Mouse (Mus musculus): ENCODE measurements around the gene Kcnip3. TPM values are rescaled to one million over a fixed set of nuclear protein-coding genes. Genes with fewer than 3 reads are reported as not detected.

Kcnip3 gene
- total RNA-seq, 4 experiments from 2014 or later = 120 to 130 (median 126) TPM

GRCm38 (mm10) chr2:127518273-127518672 is 3.6 kb downstream of the Kcnip3 start:
- peak in 1 of 2 experiments; percentile 83 for DNase-seq (ENCODE audit: low spot score in 2 of 2)

DNA sequence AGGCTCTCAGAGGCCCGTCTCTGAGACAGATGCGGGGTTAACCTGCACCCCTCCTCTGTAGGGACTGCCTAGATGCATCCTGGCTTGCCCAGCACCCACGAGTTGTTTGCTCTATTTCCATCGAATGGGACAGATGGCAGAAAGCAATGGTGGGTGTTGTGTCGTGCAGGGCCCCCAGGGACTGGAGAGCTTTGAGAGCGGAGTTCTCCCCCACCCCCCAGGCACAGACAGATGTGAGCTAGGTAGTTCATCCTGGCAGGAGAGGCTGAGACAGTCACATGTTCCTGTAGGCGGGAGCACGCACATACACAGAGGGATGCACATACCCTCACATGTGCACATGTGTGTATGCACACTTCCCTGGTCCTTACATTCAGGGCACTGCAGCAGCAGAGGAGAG is 4.8 kb downstream of the Kcnip3 start:
- DNase-seq (ENCODE audit: low spot score in 2 of 2) = peak in 1 of 2 experiments; percentile 92

GRCm38 (mm10) chr2:127514380-127515124 is 7.3 kb downstream of the Kcnip3 start:
- DNase-seq (ENCODE audit: low spot score in 2 of 2) = no peak

DNA sequence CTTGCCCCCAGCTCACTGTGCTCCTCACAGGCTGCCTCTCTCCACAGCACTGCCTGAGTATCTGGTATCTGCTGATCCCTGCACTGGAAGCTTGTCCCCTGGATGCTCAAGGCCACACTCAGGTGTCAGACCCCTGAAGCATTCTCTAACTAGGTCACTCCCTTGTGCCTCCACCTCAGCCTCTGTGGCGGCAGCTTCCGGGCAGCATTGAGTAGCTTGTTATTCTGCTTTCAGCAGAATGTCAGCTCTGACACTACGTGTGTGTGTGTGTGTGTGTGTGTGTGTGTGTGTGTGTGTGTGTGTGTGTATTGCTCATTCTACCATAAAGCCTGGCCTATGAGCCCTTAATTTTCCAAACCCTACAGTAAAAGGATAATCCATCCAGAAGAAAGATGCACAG is 8.7 kb downstream of the Kcnip3 start:
- no peak for DNase-seq (ENCODE audit: low spot score in 2 of 2)

- no peak for DNase-seq (ENCODE audit: low spot score in 2 of 2)
Measured at GRCm38 (mm10) chr2:127511426-127511825, 10.5 kb downstream of the Kcnip3 start.

GRCm38 (mm10) chr2:127507967-127508660 is 13.8 kb downstream of the Kcnip3 start:
- DNase-seq (ENCODE audit: low spot score in 2 of 2) = no peak

DNA sequence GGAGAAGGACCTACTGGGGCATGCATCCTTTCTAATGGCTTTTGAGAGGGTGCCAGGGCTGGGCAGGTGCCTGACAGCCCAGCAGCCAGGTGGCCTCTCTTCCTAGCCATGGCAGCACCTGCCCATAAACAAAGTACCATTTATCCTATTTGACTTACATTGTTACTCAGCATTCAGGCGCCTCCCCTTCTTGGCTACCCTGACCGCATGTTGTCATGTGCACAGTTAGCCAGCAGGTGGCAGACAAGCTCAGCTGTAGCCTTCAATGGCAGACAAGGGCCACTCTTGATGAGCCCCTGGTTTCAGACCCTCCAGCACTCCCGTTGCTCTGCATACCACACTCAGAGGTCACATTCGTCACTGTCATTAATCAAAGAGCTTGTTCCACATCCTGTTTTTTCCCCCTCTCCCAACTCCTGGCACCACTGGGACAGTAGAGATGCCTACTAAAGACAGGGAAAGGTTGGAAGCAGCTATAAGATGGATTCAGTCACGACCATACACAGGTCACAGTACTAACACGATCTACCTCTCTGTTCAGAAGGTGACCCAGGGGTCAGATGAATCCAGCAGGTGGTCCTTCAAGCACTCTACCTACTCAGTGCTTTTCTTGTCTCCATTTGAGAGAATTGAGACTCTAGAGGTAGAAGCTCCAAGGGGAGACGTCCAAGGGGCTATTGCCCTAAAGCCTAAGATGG is 14.7 kb downstream of the Kcnip3 start:
- peak; percentile 67 to 92 for DNase-seq (ENCODE audit: low spot score in 2 of 2)

DNA sequence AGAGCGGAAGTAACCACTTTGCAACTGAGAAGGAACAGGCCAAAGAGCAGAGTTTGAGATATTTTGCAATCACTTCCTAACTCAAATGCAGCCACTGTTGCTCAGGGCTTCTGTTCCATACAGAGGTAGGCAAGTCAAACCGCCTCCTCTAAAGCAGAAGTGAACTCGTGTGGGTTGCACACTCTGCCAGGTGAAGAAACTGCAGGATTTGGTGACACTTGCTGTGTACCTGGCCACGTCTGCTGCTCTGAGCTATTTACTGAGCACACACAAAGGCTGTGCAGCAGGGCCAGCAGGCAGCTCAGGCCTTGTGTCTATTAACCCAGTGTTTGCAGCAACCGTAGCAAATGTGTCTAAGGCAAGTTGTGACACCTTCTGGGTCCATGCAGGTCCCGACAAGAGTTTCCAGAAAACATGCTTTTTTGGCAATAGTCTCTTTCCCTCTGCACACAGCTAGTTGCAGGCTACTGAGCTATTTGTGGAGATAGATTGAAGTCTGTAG is 15.7 kb downstream of the Kcnip3 start:
- no peak for DNase-seq (ENCODE audit: low spot score in 2 of 2)

DNA sequence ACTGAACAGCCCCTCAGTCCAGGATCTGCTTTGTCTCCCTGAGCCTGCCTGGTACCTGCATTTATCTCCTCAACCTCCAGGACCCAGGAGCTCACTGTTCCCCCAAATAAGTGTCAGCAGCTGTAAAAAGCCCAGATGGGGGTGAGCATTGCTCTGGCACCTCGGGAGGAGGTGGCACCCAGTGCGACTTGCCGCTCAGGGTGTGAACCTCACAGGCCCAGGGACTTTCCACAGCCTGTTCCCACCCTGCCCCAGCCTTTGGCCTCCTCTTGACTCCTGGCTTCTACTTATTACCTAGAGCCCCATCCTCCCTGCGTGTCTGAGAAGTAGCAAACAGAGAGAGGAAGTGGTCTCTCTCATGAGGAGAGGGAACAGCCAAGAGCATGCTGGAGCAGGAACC is 16.7 kb downstream of the Kcnip3 start:
- no peak for DNase-seq (ENCODE audit: low spot score in 2 of 2)

- peak in 1 of 2 experiments; percentile 55 for DNase-seq (ENCODE audit: low spot score in 2 of 2)
Measured at GRCm38 (mm10) chr2:127503751-127504549, 17.9 kb downstream of the Kcnip3 start.

- peak in 1 of 2 experiments; percentile 77 for DNase-seq (ENCODE audit: low spot score in 2 of 2)
Measured at GRCm38 (mm10) chr2:127501061-127501460, 20.8 kb downstream of the Kcnip3 start.

DNA sequence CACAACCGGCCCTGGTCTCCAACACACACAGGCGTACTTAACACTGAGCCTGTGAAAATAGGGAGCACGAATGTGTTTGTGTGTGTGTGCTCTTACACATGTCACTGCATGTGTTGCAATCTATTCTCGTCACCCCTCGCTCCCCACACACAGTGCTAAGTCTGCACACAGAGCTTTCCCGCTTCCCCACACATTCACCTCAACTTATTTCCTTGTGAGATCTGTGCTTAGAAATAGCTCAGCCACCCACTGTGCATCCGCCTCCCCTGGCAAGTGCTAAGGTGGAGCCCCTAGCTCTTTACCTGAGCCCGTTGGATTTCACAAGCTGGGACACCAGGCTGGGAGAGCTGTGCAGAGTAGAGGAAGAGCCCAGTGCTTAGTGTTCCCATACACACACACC is 23.1 kb downstream of the Kcnip3 start:
- DNase-seq (ENCODE audit: low spot score in 2 of 2) = peak in 1 of 2 experiments; percentile 73

GRCm38 (mm10) chr2:127496321-127496720 is 25.6 kb downstream of the Kcnip3 start:
- no peak for DNase-seq (ENCODE audit: low spot score in 2 of 2)

- DNase-seq (ENCODE audit: low spot score in 2 of 2) = no peak
Measured at GRCm38 (mm10) chr2:127484476-127485170, 37.3 kb downstream of the Kcnip3 start.

GRCm38 (mm10) chr2:127483001-127483400 is 38.9 kb downstream of the Kcnip3 start:
- DNase-seq (ENCODE audit: low spot score in 2 of 2) = no peak

DNA sequence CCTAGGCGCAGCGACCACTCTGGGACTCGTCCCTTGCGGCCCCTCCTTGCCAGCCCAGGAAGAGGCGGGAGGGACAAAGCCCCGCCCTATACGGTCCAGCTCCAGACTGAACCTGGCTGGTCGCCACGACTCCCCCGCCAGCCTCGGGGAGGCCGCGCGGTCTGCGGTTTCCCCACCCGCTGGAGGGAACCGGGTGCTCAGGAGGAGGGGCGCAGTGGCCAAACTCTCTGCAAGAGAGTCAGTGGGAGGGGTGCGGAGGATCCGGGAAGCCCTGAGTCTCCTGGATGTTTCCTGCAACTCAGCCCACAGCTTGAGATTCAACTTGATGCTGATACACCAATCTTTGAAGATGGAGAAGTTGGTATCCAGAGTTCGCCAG is 39.4 kb downstream of the Kcnip3 start:
- no peak for DNase-seq (ENCODE audit: low spot score in 2 of 2)

DNA sequence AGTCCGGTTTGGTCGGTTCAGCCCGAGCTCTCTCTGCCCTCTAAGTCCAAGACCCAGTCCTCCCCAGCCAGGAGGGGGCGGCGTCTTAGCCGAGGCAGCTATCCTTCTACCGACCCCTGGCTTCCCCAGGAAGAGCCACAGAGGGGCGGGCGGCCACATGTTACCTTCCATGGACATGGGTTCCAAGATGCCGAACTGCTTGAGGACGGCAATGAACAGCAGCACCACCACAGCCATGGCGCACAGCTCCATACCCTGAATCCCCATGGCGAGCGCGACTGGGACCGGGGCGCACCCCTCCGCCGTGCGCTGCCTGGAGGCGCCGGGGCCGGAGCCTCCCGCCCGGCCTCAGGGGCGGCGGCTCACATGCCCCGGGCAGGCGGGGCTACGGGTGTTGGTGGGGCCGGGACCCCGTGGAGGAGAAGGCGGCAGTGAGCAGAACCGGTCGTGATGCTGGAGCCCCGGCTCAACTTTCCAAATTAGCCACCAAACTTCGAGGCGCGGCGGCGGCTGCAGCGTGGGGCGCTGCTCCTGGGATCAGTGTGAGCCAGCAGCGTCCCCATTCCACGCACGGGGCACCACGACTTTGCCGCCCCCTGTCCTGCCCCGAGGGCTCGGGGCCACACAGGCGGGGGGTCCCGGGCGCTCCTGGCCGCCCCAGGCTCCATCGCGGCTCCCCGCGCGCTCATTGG is 39.9 kb downstream of the Kcnip3 start:
- no peak for DNase-seq (ENCODE audit: low spot score in 2 of 2)

DNA sequence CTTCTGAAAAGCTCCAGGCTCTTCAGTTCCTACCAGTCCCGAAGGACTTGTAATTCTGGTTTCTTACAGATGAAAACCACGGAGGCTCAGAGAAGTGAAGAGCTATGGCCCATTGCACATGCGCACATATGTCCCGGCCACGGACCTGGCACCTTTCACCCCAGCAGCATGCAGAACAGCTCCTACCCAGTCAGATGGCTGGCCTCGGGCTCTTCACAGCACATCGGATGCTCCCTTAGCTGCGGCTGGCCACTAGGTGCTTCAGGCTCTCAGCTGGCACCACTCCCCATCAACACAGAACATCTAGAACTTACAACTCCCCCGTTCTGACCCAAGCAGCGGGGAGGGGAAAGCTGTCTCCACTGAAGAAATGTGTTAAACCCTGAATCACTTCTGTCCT is 42.1 kb downstream of the Kcnip3 start:
- no peak for DNase-seq (ENCODE audit: low spot score in 2 of 2)

- peak in 1 of 2 experiments; percentile 66 for DNase-seq (ENCODE audit: low spot score in 2 of 2)
Measured at GRCm38 (mm10) chr2:127479210-127479609, 42.7 kb downstream of the Kcnip3 start.

DNA sequence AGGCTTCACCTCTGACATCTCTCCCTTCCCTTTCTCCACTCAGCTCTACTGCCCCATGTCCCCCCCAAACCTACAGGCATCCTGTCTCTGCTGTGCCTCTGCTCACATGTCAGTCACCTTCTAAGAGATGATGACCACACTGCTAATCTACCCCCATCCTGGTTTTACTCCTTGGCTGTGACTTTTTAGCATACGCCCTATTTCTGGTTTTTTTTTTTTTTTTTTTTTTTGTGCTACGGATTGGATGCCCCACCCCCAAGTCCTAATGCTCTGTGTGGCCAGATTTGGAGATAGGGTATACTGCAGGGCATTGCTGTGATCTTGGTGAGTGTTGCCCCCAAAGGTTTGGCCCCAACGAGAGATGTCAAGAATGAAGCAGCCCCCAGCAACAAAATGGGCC is 49.6 kb downstream of the Kcnip3 start:
- DNase-seq (ENCODE audit: low spot score in 2 of 2) = no peak
